Mouse (Mus musculus) yolk sac, embryonic 10.5 days (tissue): ENCODE measurements around the gene Otulin.

Experiments used
- DNase-seq: peaks from one replicate; pipeline ENCODE4 v3.0.0-alpha.2; 2017; ENCODE audit warnings: low spot score

Otulin gene

GRCm38 (mm10) chr15:27630601-27631383, at the start of gene Otulin:
Otulin (minus strand) TSS chr15:27630693.
- DNase-seq: peak; percentile 97

DNA sequence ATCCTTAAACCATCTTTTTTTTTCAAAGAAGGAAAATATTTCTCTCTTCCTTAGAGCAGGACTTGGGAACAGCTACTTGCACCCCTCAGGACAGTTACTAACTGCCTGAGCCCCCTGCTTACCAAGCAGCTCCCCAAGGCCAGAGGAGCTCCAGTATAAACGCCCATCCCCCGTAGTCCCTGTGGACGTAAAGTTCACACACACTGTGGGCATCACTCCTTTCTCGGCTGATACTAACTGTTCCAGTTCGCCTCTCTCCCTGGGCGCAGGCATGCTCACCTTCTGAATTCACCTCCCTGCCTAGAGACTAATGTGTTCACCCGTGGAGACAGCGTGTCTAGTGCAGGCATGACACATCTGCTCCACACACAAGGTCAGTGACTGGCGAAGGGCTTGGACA, 48.0 kb upstream of the Otulin start:
- DNase-seq: no peak

GRCm38 (mm10) chr15:27677801-27678200, 47.3 kb upstream of the Otulin start:
- no peak for DNase-seq

DNA sequence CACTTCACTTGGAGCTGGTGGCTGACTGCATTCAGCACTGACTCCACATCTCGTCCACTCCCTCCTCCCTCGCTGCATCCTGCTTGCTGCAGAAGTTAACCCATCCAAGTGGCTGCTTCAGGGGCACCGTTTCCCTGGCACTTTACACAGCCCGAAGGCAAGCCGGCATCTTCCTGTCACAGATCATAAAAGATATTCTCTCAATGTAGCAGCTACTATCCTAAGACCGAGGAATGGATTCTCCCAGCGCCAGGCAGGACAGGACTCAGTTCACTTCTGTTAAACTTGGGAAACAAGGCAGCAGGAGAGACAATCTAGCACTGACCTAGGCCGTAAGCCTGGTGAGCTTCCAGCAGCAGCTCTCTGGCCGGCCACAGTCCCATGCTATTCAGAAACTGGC, 45.7 kb upstream of the Otulin start:
- DNase-seq: no peak

GRCm38 (mm10) chr15:27675122-27675521, 44.6 kb upstream of the Otulin start:
- DNase-seq: no peak

DNA sequence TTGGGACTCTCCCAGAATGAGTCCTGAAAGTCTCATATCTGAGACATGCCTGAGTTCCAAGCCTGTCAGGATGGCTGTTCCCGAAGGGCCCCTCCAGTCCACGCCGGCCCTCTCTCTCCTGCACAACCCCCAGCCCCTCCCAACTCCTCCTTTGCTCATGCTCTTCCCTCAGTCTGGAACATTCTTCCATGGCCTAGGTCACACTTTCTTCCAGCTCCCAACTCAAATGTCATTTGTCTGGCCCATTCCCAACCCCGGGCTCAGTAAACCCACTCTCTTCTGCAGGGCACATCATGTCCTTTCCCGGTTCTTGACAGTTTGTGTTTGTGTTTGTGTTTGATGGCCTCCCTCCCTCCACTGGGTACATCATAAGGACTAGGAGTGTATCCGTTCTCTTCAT, 43.5 kb upstream of the Otulin start:
- DNase-seq: no peak

DNA sequence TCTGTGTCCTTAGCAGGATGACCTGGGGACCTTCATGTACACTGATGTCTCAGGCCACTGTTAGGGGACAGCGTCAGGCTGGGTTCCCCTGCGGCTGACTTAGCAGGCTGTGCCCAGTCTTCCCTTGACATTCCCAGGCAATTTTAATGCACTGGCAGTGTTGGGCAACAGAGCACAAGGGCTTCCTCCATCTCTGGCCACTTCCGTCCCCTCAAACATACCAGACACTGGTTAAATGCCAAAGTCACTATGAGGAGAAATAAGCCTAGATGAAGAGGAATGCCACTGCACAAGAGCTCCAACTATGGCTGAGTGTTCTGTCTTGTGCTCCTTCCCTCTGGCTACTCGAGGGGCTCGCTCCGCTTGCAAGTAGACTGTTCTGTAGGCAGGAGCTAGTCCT, 42.7 kb upstream of the Otulin start:
- DNase-seq: no peak

GRCm38 (mm10) chr15:27672259-27672658, 41.8 kb upstream of the Otulin start:
- no peak for DNase-seq

DNA sequence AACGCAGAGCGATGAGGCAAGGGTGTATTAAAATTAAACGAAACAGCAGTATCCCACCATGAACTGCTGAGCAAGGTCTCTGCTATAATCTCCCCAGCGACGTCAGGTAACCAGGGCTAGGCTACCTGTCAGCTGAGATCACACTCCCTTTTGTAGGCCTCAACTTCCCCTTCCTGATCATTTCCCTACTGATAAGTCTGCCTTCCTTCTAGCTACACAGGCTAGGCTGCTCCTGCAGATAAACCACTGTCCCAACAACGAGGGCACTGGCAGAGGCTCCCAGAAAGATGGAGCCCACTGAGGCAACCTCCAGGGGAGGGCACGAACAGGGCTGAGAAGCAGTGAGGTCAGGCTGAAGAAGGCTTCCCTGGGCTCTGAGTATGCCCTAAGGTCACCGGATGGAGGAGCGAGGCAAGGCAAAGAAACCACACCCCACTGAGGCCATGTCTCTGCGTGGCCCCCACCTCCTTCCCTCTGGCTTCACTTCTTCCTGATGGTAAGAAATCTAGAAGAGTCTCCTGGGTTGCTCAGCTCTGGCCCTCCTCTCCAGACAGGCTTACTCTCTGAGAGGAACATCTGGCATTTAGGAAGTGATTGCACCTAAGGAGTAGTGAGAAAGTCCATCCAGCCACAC, 41.2 kb upstream of the Otulin start:
- no peak for DNase-seq

GRCm38 (mm10) chr15:27670708-27671107, 40.2 kb upstream of the Otulin start:
- DNase-seq: no peak

GRCm38 (mm10) chr15:27669931-27670411, 39.5 kb upstream of the Otulin start:
- no peak for DNase-seq

DNA sequence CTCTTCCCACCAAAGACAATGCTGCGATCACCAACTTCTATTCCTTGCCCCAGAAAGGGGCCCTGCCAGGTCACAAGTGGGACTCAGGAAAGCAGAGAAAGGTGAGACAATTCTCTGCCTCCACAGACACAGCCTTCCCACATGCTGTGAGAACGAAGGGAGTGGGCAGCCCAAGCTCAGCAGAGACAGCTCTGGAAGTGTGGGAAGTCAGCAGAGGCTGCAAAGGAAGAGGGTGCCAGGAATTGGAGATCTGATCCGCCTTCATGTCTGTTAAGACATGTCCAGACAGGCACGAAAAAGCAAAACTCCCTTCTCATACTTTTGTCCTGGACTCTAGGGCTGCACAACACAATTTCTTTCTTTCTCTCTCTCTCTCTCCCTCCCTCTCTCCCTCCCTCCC, 38.8 kb upstream of the Otulin start:
- DNase-seq: no peak

- no peak for DNase-seq
These were observed 38.1 kb upstream of the Otulin start for GRCm38 (mm10) chr15:27668557-27668956.

- DNase-seq: no peak
These were observed 37.5 kb upstream of the Otulin start for GRCm38 (mm10) chr15:27668001-27668461.

- no peak for DNase-seq
These were observed 36.5 kb upstream of the Otulin start for GRCm38 (mm10) chr15:27666911-27667539.

DNA sequence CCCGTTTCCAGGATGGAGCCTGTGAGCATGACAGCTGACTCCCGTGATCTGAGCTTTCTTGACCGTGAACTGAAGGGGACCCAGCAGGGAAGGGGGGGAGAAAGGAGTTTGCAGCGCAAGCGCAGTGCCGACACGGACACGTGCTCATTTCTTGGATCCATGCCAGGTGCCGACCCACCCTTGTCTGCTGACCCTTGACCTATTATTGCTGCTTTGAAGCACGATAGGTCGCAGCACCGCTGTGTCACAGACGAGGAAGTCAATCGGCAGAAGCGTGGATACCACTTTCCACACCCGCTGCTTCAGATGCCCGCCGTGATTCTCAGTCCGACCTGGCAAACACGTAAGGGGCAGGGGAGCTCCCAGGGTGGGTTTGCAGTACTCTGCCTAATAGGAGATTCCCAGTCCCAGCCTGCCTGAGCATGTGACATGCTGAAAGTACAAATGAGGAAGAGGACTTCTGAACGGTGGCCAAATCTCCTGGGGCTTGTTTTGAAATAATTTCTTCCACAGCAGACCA, 35.0 kb upstream of the Otulin start:
- peak; percentile 24 for DNase-seq

GRCm38 (mm10) chr15:27664126-27664525, 33.6 kb upstream of the Otulin start:
- DNase-seq: no peak

GRCm38 (mm10) chr15:27662699-27663098, 32.2 kb upstream of the Otulin start:
- no peak for DNase-seq

GRCm38 (mm10) chr15:27661696-27662095, 31.2 kb upstream of the Otulin start:
- DNase-seq: no peak

DNA sequence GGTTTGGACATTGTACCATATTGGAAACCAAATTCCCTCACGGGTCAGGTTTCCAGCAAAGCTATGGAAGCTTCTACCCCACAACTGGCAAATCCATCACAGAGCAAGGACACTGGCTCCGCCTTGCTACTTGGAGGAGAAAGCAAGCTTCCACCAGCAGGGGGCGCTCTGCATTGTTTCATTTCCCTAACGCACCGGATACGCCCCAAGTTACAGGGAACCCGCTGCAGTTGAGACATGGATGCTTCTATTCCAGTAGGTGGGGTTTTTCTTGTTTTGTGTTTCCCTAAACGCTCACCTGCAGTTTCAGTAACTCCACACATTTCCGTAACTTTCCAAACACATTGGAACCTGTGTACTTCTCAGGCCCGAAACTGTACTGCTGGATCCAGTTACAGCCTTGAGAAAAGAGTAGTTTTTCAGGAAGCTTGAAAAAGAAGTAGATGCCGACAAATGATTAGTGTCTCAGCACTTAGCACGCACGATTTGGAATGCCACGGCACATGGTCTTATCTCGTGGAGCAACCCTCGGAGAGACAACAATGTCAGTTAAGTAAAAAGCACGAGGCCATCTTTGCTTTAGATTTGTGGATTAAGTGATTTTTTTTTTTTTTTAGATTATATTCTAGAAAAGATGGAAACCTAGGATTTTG, 29.2 kb upstream of the Otulin start:
- peak; percentile 59 for DNase-seq

GRCm38 (mm10) chr15:27659143-27659542, 28.6 kb upstream of the Otulin start:
- DNase-seq: no peak

DNA sequence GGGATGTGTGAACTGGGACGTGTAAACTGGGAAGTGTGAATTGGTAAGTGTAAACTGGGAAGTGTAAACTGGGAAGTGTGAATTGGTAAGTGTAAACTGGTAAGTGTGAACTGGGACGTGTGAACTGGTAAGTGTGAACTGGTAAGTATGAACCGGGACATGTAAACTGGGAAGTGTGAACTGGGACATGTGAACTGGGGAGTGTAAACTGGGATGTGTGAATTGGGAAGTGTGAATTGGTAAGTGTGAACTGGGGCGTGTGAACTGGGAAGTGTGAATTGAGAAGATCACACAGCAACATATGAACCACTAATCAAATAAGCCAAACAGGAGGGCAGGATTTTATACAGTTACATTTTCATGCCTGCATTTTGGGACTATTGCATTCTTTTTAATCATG, 27.9 kb upstream of the Otulin start:
- no peak for DNase-seq
